Mouse (Mus musculus) inflammation-experienced regulatory T-cells, adult 6 months (primary cell): ENCODE measurements around the gene Ms4a5. TPM values are rescaled to one million over a fixed set of nuclear protein-coding genes. Genes with fewer than 3 reads are reported as not detected.

ENCODE experiments used
- polyA plus RNA-seq, 3 experiments: library from polyadenylated mRNA; unstranded; fragments of 100-300 nt; shearing (Covaris generic); gene quantifications; one replicate each; pipeline ENCODE4 v1.2.1; 2017

The Ms4a5 gene
- polyA plus RNA-seq, 3 experiments from 2014 or later, result not detected

Other genes starting within 250 kb of the Ms4a5 start
- gene Ms4a8a, start 202.8 kb downstream of the Ms4a5 start, polyA plus RNA-seq, result under 1 TPM in 1 of 3 experiments, not detected in 2; 0.54 TPM
- not detected for gene 1700017D01Rik, start 153.0 kb downstream of the Ms4a5 start, polyA plus RNA-seq
- not detected for gene 1700025F22Rik, start 118.6 kb downstream of the Ms4a5 start, polyA plus RNA-seq
- not detected for gene Ms4a13, start 87.1 kb downstream of the Ms4a5 start, polyA plus RNA-seq
- gene Ms4a12, start 51.4 kb downstream of the Ms4a5 start, polyA plus RNA-seq, result not detected
- gene Ms4a1, start 17.6 kb downstream of the Ms4a5 start, polyA plus RNA-seq, result 10 to 100 TPM in 1 of 3 experiments, 1 to 10 TPM in 1, under 1 TPM in 1; 0.94 to 10.9 (median 6.5) TPM
- gene Ms4a14, start 30.6 kb upstream of the Ms4a5 start, polyA plus RNA-seq, result not detected
- gene Ms4a7, start 52.3 kb upstream of the Ms4a5 start, polyA plus RNA-seq, result under 1 TPM in 1 of 3 experiments, not detected in 2; 0.68 TPM
- 1 to 10 TPM in 2 of 3 experiments, not detected in 1; 1.2 to 3.9 TPM for gene Ms4a4a, start 91.7 kb upstream of the Ms4a5 start, polyA plus RNA-seq
- 10 to 100 TPM; 37.0 to 78.1 (median 53.9) TPM for gene Ms4a4c, start 120.9 kb upstream of the Ms4a5 start, polyA plus RNA-seq
- gene Ms4a4b, start 159.7 kb upstream of the Ms4a5 start, polyA plus RNA-seq, result 1,000 to 10,000 TPM; 2,395 to 2,899 (median 2,705) TPM
- gene Ms4a6c, start 185.5 kb upstream of the Ms4a5 start, polyA plus RNA-seq, result 10 to 100 TPM; 17.0 to 36.7 (median 21.0) TPM
- gene Gm8369, start 202.1 kb upstream of the Ms4a5 start, polyA plus RNA-seq, result 100 to 1,000 TPM; 382 to 635 (median 544) TPM
- 1,000 to 10,000 TPM; 1,170 to 1,320 (median 1,200) TPM for gene Ms4a6b, start 232.6 kb upstream of the Ms4a5 start, polyA plus RNA-seq